Mouse (Mus musculus) erythroid progenitor cell, adult 5-6 weeks (primary cell): ENCODE results near the gene Cadps2. TPM values are rescaled to one million over a fixed set of nuclear protein-coding genes. Genes with fewer than 3 reads are reported as not detected.

Experiments used
- ATAC-seq: replicated peaks from 2 replicates; pipeline ENCODE4 v1.8.0; 2016; ENCODE audit warnings: moderate number of reproducible peaks, mild to moderate bottlenecking, moderate TSS enrichment, inconsistent platforms; ENCODE audit not compliant: poor library complexity, low FRiP score, severe bottlenecking
- total RNA-seq, 2 experiments: library from RNA; stranded (forward) in 1 of 2; stranded (reverse) in 1 of 2; fragments of 150-400 nt in 1 of 2; fragments of 186-747, 209-891 nt in 1 of 2; gene quantifications; 2 replicates each; pipeline versions ENCODE4 v1.2.3 to v1.2.4; 2015 to 2017; ENCODE audit warnings: low replicate concordance in 2 of 2

The Cadps2 gene
- not detected in 2 replicates for total RNA-seq (2015; ENCODE audit: low replicate concordance)
- 0.26 TPM in 1 of 2 replicates, not detected in the other for total RNA-seq (2017; ENCODE audit: low replicate concordance)

DNA sequence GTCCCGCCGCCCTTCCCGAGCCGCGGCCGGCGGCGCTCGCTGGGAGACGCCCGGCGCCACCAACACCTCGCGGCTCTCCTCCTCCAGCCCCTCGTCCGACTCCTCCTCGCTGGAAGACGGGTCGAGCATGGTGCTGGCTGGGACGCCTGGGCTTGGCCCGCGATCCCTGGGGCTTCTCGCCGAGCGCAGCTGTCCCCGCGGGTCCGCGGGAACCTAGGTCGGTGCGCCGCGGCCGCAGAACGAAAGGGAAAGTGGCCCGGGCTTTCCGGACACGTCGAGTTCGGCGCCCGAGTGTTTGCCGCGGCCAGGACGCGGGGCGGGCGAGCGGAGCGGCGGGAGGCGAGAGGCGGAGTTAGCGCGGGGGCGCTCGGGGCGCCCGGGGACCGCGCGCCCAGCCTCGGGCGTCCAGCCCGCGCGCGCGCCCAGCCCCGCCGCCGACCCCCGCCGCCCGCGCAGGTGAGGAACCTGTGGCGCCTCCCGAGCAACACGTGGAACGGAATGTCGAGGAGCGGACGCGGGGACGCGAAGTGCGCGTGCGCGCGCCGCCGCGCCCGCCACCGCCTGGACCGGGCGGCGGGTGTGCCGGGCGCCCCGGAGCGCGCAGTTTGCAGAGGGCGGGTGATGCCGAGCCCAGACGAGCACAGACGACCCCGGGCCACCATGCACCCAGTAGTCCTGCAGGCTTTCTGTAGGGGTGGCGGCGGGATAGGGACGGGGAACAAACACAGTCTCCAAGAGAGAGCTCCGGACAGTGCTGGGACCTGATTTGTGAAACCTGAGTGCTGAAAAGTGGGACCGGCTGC, at the start of gene Cadps2:
Gene Cadps2 (minus strand): TSS at position 413 of the 803 bp plus-strand sequence.
- ATAC-seq, result no peak

DNA sequence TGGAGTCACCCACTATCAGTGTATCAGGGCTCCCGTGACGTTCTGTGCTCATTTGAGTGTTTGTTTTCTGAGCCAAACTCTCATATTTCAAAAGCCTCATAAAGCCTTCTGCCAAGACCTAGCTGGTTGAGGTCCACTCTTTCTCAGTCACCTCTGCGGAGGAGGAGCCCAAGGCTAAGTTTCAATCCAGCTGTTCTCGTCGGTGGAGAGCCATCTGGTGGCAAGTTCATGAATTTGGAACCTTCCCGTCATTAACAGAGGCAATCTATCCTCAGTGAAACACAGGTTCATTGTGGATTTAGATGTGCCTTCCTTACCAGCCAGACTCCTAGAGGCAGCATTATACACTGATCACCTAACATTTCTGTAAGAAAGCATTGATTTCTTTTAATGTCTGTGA, 47.2 kb upstream of the Cadps2 start:
- ATAC-seq, result no peak

DNA sequence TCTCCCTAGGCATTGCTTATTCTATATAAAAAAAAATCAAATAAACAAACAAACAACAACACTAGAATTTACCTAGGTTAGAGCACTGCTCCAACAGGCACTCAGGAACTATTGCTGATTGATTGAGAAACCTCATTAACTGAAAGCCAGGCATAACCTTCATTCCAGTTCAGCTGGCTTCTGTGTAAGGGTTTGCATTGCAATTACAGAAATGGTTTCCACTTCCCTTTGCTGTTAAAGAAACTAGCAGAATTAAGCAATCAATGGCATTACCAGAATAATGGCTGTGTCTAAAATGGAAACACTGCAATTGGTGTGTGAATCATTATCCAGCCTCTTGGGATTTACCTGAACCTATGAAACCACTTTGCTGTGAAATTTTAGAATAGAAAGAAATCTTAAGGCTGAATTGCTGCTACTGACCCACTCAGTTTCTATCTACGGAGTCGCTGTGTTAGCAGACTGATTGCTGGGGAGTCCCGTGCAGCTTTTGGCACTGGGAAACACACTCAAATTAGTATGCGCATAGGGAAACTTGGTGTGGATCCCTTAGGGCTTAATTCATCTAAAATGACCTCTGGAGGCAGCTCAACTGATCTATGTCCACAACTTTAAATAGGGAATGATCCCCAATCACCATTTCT, 37.7 kb upstream of the Cadps2 start:
- no peak for ATAC-seq

DNA sequence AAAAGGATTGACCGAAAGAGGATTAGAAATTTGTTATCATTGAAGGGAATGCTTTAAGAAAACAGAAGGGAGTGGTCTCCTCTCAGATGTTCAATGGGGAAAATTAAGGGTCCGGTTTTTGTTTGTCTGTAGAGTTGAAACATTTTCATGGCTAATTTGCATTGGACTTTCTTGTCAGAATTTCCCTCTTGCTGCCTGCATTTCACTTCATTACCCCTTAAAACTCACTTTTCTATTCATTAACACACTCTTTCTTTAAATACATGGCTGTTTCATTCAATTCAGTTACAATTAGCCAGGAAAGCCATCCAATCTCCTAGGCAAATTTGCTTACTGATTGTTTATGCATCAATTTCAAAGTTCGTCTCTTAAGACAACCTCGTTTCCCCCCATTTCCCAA, 37.1 kb upstream of the Cadps2 start:
- no peak for ATAC-seq

DNA sequence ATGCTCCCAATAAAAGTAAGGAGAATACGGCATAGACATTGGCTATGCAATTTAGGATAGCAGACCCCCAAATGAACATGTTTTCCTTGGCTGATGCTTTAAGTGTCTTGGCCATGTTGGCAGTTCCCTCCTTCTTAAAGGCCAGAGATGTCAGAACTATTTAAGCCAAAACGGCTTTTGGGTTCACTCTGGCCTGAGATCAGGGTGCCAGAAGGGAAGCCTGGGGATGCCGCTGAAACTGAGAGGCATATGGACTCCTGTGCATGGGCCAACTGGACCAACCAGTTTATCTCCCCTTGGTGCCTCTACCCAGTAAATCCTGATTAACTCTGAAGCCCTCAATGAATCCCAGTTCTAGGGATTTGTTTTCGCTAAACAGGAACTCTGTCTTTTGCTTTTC, 34.6 kb upstream of the Cadps2 start:
- ATAC-seq, result no peak

DNA sequence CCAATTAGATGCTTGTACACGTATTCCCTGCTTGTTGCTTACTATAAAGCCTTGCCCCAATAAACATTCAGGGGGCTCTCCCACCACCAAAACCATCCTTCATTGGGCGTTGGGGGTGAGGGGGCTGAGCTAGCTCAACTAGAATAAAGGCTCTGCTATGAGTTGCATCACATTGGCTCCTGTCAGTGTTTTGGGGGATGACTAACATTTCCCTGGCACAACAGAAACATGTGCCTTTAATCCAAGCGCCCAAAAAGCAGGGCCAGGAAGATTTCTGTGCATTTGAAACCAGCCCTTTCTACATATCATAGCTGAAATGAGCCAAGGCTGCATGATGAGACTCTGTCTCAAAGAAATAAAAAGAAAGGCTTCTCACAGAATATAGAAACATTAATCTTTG, 34.0 kb upstream of the Cadps2 start:
- no peak for ATAC-seq

DNA sequence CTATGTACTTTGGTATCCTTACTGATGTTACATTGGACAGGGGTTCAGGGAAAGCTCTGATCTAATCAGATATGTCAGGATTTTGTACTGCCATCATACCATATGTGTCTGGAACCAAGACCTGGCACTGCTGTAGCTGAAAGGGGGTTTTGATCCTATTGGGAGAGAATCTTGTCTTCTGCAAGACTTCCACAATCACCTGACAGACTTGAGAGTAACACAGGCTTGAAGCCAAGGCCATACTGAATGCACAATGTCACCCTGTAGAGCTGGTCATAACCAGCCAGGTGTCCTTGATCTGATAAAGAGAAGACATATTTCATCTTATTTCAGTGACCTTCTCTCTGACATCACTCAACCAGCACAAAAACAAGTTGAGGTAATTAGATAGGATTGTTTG, 30.8 kb upstream of the Cadps2 start:
- ATAC-seq, result no peak

DNA sequence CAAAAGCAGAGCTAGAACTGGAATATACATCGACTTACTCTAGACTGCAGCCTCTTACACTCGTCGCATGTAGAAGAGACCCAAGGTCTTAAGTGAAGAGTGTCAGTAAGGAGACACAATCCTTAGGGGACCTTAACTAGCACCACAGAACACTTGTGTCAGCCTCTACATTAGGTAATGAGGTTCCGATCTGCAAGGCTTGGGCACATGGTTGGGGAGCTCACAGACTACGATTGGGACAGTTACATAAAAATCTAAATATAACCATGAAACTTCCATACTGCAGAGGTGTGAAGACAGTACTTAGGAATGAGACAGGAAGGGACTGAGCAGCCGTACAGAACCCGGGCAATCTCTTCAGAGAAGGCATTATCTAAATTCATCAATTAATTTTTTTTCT, 27.1 kb upstream of the Cadps2 start:
- ATAC-seq, result no peak

DNA sequence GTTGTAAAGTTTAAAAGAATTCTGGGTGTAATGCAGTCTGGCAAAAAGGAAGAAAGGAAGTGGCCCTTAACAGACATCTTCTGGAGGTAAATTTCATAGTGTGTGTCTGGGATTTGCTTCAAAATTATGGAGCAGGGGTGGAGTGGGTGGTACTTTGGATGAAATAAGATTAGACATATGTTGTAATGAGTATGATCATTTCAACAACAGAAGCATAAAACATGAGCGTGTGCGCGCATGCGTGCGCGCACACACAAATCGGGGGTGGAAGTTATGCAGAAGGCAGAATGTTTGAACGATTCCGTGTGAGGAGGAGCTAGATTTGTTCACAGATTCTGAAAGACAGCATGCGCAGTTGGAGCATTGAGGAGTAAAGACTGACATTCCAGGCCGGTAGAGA, 14.2 kb upstream of the Cadps2 start:
- no peak for ATAC-seq

DNA sequence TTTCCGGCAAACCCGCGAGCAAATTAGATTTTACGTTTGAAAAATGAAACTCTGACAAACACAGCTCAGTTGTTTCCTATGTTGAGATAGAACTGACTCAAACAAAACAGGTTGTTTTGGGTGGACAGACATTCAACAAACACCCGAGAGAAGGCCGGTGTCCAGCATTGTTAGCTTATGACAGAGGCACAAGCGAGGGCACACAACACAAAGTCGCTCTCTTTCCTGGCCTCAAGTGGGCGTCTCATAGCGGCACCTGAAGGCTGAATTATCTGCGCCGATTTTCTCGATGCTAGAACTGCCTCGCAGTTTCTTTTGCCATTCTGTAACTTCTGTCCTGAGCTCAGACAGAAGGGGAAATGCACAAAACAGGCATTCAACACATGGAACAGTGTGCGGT, 780 bp upstream of the Cadps2 start:
- ATAC-seq, result no peak

DNA sequence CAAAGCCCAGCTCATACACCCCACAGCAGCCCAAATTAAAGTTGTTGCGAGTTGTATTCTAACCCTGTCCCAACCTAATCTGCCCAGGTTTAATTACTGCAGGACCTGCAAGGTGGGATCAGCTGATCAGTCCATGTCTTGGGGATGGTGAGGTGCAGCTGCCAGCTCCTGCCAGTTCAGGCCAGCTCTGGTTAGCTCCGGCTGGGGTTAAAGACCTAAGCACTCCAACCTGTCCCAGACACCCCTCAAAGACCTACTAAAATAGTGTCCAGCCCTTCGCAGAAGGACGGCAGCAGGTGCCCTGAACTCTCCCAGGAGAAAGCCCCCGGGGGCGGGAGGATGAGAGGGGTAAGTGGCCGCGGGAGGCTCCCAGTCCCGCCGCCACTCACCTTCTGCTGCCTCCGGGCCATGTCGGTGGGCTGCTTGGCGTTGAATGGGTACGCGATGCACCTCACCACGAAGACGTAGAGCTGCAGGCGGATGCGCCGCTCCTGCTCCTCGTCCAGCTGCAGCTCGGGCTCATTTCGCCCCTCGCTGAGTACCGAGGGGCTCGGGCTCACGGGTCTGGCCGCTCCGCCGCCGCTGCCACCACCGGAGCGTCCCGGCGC, 716 bp downstream of the Cadps2 start:
- no peak for ATAC-seq

DNA sequence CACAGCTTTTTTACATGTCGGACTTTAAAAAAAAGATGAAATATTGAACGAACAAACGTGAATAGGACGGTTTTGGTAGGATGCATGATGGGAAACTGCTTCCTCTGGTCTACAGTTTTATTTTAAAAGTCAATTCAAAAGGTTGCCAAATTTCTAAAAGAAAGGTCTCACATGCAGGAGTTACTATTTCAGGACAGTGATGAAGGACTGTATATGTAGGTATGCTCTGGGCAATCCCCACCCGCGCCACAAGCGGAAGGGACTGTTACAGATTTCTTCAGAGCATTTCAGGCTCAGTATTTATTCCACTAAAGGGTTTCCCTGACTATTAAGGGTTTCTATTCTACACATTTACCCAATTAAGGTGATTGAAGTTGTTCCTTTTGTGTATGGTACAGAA, 1.6 kb downstream of the Cadps2 start:
- no peak for ATAC-seq

DNA sequence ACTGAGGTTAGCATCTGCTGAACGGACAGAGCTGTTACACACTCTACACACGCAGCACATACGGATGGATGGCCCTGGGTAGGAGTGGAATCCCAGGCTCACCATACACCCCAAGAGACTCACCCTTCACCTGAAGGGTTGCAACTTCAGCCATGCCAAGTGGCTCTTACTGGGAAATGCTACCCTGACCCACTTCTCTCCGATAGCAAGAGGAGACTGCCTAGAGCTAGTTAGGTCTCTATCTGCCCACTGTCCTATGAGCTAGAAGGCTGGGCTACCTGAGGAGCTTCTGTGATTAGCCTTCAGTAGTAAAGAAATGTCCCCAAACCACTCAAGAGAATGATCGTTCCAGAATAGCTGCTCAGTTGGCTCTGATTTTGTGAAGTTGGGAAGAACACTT, 2.1 kb downstream of the Cadps2 start:
- ATAC-seq, result no peak

DNA sequence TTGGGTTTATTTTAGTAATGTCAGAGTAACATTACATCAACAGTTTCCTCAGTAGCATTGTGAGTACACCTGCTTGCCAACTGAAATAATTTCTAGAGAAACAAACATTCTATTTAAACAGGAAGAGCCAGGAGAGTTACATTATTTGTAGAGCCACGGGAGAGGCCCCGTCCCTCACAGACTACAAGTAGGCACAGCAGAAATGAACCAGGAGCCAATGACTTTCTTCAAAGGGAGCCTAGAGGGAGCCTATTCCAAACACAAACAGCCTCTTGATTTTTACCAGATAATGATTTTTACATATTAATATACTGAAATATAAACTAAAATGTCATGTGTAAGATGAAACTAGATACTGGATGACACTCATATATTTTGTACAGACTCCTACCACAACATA, 2.5 kb downstream of the Cadps2 start:
- ATAC-seq, result no peak

DNA sequence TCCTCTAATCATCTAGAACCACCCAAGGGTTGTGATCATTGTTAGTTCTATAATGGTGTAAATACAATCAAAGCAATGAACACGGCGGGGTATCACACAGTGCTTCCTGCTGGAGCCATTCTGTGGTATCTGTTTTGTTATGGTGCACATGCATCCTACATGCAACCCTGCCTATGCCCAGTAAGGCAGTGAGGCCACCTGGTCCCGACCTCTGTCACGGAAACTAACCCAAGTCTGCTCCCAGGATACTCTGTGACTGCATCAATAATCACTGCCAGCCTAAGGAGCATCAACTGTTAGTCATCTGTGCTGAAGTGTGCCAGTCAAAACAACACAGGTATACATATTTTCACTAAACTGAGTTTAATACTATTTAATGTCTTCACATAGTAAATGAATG, 3.7 kb downstream of the Cadps2 start:
- ATAC-seq, result no peak

DNA sequence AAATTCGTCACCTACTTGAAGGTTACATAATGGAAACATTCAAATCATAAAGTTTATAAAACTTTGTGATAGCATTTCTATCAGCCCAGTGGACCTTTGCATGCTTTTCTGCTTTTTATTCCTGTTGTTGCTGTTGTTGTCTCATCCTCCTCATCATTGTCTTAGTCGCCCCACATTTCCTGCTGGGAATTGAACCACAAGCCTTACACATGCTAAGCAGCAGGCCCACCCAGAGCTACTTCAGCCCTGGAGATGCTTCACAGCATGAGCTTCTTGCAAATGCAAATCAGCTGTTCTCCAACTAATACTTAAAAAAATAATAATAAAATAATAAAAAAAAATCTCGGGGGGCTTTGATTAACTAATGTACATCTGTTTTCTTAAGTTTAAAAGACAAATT, 8.5 kb downstream of the Cadps2 start:
- no peak for ATAC-seq

DNA sequence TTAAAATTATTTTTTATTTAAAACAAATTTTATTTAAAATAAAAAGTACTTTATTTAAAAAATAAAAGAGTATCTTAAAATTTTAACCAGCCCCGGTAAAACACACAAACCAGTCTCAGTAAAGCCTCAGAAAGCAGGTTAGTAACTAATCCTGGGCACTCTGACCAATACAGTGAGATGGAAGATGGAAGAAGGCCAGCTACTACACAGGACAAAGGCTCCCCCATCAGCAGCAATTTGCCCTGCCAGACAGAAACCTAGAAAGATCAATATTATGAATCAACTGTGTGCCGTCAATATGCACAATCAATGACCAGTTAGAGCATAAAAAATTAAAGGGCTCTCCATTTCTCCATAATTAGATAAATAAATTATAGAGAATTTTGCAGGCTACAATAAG, 9.9 kb downstream of the Cadps2 start:
- ATAC-seq, result no peak

DNA sequence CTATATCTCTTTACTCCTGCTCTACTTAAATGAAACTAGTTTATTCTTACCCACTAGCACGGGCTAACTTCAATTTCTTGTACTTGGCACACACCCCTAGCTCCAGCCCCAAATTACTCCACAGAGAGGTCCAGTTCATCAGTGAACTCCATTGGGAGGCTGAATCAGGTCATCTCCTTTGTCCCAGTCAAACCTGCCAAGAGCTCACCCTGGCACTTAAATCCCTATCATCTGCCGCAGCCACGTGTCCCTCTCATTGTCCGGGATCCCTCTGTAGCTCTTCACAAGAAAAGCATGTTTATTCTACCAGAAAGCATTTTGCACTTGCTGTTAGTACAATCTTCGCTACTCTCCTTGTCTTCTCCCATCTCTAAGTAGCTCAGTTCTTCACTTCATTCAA, 17.4 kb downstream of the Cadps2 start:
- ATAC-seq, result no peak

DNA sequence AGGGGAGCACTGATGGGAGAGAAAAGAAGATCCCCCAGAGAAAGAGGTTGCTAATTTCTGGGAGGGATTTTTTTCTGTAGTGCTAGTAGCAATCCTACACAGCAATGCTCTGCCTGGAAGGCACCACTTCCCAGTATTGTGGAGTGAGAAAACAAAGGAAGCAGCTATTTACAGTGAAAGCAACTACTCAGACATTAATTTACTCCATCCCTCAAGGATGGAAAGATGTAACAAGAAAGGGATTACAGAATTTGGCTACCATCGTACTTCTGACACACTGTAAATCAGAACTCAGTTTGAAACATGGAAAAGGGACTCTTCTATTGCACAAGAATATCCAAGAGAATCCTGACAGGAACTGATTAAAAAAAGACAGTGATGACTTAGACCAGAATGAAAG, 29.1 kb downstream of the Cadps2 start:
- no peak for ATAC-seq

DNA sequence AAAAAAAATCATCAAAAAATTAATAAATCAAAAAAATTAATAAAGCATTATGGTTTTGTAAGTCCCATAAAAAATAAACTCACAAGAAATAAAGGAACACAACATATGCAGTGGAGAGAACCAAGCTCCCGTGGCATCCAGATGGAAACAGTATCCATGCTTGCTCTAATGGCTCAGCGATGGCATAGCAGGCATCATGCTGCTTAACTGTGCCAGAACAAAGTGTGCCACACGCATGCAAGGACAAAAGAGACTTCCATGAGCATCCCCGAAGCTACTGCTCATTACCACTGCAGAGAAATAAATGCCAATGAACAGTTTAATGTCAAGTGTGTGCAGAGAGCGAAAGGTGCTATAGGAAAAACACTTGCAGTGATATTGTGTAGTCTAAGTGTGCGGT, 29.9 kb downstream of the Cadps2 start:
- no peak for ATAC-seq

DNA sequence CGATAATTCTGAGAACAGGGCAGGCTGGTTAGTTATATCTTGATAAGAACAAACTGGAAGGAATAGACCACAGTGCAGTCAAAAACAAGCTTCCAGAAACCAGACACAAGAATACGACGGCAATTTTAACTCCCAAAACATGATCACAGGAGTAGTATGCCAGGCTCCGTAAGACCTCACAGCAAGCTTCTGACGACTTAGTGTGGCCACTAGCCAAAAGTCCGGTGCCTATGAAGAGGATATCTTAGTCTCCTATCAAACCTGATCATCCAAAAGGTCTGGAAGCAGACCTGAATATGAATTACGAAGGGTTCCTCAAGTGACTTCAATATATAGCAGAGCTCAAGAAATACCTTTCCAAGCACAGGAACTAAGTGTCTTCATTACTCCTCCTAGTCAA, 33.9 kb downstream of the Cadps2 start:
- no peak for ATAC-seq
